Mouse (Mus musculus) bone marrow macrophage, adult 2 months (primary cell): ENCODE measurements around the gene Poc1a.

Experiments used
- CTCF ChIP-seq: IDR thresholded peaks from 2 replicates; pipeline ENCODE4 v1.5.1; 2012; ENCODE audit warnings: low read depth, mild to moderate bottlenecking, low read length, moderate library complexity
- POLR2A ChIP-seq: IDR thresholded peaks from 2 replicates; pipeline ENCODE4 v1.6.1; 2012; ENCODE audit warnings: mild to moderate bottlenecking, low read depth, low read length, borderline replicate concordance

DNA sequence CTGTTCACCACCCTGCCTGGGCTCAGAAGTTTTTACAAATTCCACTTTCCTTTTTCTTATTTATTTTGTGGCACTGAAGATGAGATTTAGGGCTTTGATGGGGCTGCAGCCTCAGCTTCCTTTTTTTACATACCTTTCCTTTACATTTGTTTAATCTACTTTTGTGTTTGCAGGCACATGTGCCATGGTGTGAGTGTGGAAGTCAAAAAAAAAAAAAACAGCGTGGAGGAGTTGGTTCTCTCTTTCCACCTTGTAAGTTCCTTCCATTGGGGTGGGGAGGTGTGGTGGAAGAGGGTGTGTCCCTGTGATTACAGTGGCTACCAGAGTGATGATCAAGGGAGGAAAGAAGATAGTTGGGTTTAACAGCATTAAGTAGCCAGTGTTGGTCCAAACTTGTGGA lies 5.1 kb upstream of the Poc1a start:
- TF ChIP-seq CTCF (no peak), POLR2A (no peak)
